Mouse (Mus musculus) ES-Bruce4 (cell line): Measurements from ENCODE around the gene Fstl4.

Experiments
- CTCF ChIP-seq: IDR thresholded peaks from one replicate; pipeline ENCODE4 v1.8.1; 2011; ENCODE audit warnings: low read depth, low read length
- EP300 ChIP-seq: IDR thresholded peaks from 2 replicates; pipeline ENCODE4 v1.6.1; 2011; ENCODE audit warnings: low read depth, low read length; ENCODE audit not compliant: insufficient read depth
- POLR2A ChIP-seq: IDR thresholded peaks from one replicate; pipeline ENCODE4 v1.8.1; 2011; ENCODE audit warnings: low read length; ENCODE audit not compliant: insufficient read depth

DNA sequence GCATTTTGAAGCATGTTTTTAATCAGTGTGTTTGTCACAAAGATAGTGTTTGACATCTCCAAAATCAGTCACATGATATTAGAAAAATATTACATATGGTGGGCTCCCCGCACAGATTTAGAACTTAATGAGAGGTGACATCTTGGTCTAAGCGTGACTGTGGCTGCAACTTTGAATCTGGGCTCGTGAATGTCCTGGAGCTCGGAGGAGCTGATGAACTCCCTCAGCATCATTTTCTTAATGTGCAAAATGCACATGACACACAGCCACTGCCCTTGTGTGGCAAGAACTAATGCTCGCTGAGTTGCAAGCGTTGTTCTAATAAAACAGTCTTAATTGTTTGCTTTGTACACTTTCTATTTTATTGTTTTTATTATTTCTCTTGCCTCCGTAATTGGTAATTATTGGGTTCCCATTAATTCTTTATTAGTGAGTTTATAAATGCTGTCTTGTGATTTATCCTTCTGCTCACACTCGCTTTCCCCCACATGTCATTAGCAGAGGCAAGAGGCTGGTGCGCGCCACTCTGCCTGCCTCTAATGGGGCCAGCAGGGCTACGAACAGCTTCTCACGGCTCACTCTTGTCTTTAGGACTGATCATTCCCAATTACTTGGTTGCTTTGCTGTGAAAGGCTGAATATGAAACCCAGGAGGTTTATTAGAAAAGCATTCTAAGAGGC is 67.3 kb downstream of the Fstl4 start:
- no peak for TF ChIP-seq EP300
- no peak for TF ChIP-seq CTCF
- TF ChIP-seq POLR2A = no peak
